Mouse (Mus musculus): ENCODE data around the gene Ggta1. TPM values are rescaled to one million over a fixed set of nuclear protein-coding genes. Genes with fewer than 3 reads are reported as not detected.
A peak's percentile ranks its signal among the peaks of the same experiment; 100 is the strongest.

Ggta1 gene
- polyA plus RNA-seq, 1 experiment from 2014 or later = 33.5 TPM

- Histone ChIP-seq H3K4me2 (replicated peaks) (peak overlapping the region; percentile 24; the same call in 1 of the 2 replicates), H3K27me3 (no peaks in the 10 kb centered on the region)
- peak; percentile 58; the same call in 1 of the 2 replicates for ATAC-seq (ENCODE audit: insufficient number of reproducible peaks, low FRiP score, low TSS enrichment, low read depth)
Observed at GRCm38 (mm10) chr2:35490458-35491111, 27.6 kb upstream of the Ggta1 start.

DNA sequence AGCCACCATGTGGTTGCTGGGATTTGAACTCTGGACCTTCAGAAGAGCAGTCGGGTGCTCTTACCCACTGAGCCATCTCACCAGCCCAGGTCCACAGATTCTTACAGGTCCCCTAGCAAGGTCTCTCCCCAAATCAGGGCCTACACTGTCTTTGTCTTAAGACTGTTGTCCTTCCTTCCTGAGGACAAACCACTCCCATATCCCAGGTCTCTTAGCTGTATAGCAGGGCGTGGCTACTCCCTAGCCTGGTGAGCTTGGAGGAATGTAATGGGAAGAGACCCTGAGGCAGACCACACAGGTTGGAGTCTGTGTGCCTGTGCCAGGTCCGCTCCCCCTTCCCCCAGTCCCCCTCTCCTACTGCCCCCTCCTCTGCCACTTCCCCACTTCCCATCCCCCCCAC, 24.7 kb upstream of the Ggta1 start:
- H3K36me3 ChIP-seq = no peaks in the 10 kb centered on the region
- WGBS = 41% methylated on average over 3 of the region's 3 CpGs
- H3K4me2 ChIP-seq (replicated peaks) = no peak overlapping the region
- H3K27me3 ChIP-seq = no peaks in the 10 kb centered on the region
- peaks cover 10% of the 10 kb centered on the region; the same call in 1 of the 2 replicates for H3K4me1 ChIP-seq
- no peak overlapping the region for H3K4me3 ChIP-seq (replicated peaks)
- no peak for ATAC-seq (ENCODE audit: insufficient number of reproducible peaks, low FRiP score, low TSS enrichment, low read depth)
- H3K27ac ChIP-seq (replicated peaks) = no peak overlapping the region
- H3K9me3 ChIP-seq (replicated peaks) = no peaks in the 10 kb centered on the region
- no peak overlapping the region for H3K9ac ChIP-seq

More at GRCm38 (mm10) chr2:35490458-35491111, 27.6 kb upstream of the Ggta1 start:
- peaks cover 10% of the 10 kb centered on the region; the same call in 1 of the 2 replicates for H3K4me1 ChIP-seq
- WGBS = 31% methylated on average over 17 of the region's 17 CpGs
- no peaks in the 10 kb centered on the region for H3K36me3 ChIP-seq
- no peak overlapping the region for H3K9ac ChIP-seq
- no peak overlapping the region for H3K4me3 ChIP-seq (replicated peaks)
- H3K27ac ChIP-seq (replicated peaks) = peak overlapping the region; percentile 77
- no peaks in the 10 kb centered on the region for H3K9me3 ChIP-seq (replicated peaks)

- H3K9ac ChIP-seq = no peak overlapping the region
- no peaks in the 10 kb centered on the region for H3K27me3 ChIP-seq
- no peak overlapping the region for H3K4me3 ChIP-seq (replicated peaks)
- H3K36me3 ChIP-seq = no peaks in the 10 kb centered on the region
- H3K4me2 ChIP-seq (replicated peaks) = no peak overlapping the region
- 25% methylated on average over 5 of the region's 5 CpGs for WGBS
- peaks cover 10% of the 10 kb centered on the region; the same call in 1 of the 2 replicates for H3K4me1 ChIP-seq
- H3K27ac ChIP-seq (replicated peaks) = peak overlapping the region; percentile 65; the same call in 1 of the 2 replicates
- H3K9me3 ChIP-seq (replicated peaks) = no peaks in the 10 kb centered on the region
- ATAC-seq (ENCODE audit: insufficient number of reproducible peaks, low FRiP score, low TSS enrichment, low read depth) = 0 out of 2 replicates have a peak, but pooled peaks have one; percentile 21
Observed at GRCm38 (mm10) chr2:35486981-35487655, 24.1 kb upstream of the Ggta1 start.

DNA sequence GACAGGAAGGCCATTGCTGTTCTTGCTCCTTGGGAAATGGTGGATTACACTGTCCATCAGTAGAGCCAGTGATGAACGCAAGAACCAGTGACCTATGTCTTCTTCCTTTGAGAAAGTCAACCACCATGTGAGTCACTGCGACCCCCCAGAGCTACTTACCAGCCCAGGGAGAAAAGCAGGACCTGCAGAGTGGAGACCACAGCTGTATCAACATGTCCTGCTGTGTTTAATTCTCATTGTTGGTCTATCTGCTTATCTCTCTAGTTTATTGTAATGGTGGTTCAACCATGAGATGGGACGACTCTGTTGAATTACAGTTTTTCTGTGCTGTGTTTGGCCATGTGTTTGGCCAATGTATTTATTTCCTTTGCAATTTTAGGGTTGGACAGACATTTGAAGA, 21.1 kb upstream of the Ggta1 start:
- Histone ChIP-seq H3K4me2 (replicated peaks) (no peak overlapping the region), H3K27ac (replicated peaks) (no peak overlapping the region), H3K36me3 (no peaks in the 10 kb centered on the region), H3K4me1 (0 out of 2 replicates have a peak, but pooled peaks cover 3% of the 10 kb centered on the region), H3K4me3 (replicated peaks) (no peak overlapping the region), H3K27me3 (no peaks in the 10 kb centered on the region), H3K9ac (no peak overlapping the region), H3K9me3 (replicated peaks) (no peaks in the 10 kb centered on the region)
- WGBS = 93% methylated on average over 3 of the region's 3 CpGs
- no peak for ATAC-seq (ENCODE audit: insufficient number of reproducible peaks, low FRiP score, low TSS enrichment, low read depth)

DNA sequence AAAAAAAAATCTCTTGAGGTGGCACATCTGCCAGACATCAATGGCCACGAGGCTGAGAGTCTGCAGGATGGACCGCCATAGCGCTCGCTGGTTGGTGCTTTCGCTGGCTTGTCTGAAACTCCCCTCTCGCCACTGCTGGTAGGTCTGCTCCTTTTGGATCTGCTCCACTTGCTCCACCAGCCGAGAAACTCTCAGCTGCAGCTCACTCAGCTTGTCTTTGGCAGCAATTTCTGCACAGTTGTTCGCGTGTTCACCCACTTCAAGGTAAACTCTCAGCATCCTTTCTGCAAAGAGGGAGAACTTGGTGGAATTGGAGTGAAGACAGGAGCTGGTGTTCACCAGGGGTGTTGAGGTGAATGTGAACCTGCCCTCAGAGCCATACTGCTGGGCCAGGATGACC, 20.4 kb upstream of the Ggta1 start:
- Histone ChIP-seq H3K4me1 (0 out of 2 replicates have a peak, but pooled peaks cover 3% of the 10 kb centered on the region), H3K4me3 (replicated peaks) (no peak overlapping the region), H3K36me3 (no peaks in the 10 kb centered on the region), H3K4me2 (replicated peaks) (no peak overlapping the region), H3K9ac (no peak overlapping the region), H3K9me3 (replicated peaks) (no peaks in the 10 kb centered on the region), H3K27ac (replicated peaks) (no peak overlapping the region), H3K27me3 (no peaks in the 10 kb centered on the region)
- WGBS = 81% methylated on average over 9 of the region's 9 CpGs
- ATAC-seq (ENCODE audit: insufficient number of reproducible peaks, low FRiP score, low TSS enrichment, low read depth) = no peak

DNA sequence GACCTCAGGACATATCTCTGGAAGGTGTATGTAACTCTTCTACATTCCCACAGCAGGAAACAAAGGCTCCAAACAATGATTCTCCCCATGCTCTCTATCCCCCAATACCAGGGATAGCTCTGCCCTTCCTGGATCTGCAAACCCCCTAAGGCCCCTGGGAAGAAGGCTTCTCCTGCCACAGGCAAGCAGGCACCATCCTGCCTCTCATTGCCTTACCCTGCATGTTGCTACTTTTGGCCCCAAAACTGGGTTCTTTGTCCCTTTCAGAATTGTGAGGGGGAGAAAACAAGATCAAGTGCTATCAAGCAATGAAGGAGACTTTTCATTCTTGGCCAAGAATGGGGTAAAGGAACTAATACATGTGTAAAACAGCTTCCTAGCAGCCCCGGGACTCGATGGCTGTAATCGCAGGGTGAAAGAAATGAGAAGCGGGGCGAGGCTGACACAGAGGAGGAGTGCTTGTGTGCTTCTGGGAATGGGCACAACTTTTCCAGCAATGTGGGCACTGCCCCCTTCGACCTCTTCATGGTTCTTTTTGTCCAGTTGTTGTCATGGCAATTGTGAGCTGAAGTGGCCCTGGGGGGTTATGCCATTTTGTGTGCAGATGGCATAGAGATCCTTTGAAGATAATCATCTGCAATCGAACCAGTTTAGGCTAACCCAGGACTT, 18.4 kb upstream of the Ggta1 start:
- Histone ChIP-seq H3K36me3 (no peaks in the 10 kb centered on the region), H3K9ac (no peak overlapping the region), H3K27me3 (no peaks in the 10 kb centered on the region), H3K9me3 (replicated peaks) (no peaks in the 10 kb centered on the region), H3K4me1 (no peaks in the 10 kb centered on the region), H3K4me2 (replicated peaks) (no peak overlapping the region), H3K4me3 (replicated peaks) (no peak overlapping the region), H3K27ac (replicated peaks) (no peak overlapping the region)
- no peak for ATAC-seq (ENCODE audit: insufficient number of reproducible peaks, low FRiP score, low TSS enrichment, low read depth)
- 65% methylated on average over 7 of the region's 7 CpGs for WGBS

- Histone ChIP-seq H3K4me3 (replicated peaks) (no peak overlapping the region), H3K4me1 (no peaks in the 10 kb centered on the region), H3K36me3 (no peaks in the 10 kb centered on the region), H3K9ac (no peak overlapping the region), H3K27ac (replicated peaks) (no peak overlapping the region), H3K4me2 (replicated peaks) (no peak overlapping the region), H3K27me3 (no peaks in the 10 kb centered on the region), H3K9me3 (replicated peaks) (no peaks in the 10 kb centered on the region)
- no peak for ATAC-seq (ENCODE audit: insufficient number of reproducible peaks, low FRiP score, low TSS enrichment, low read depth)
- WGBS = 47% methylated on average over 3 of the region's 3 CpGs
Observed at GRCm38 (mm10) chr2:35480073-35480472, 17.0 kb upstream of the Ggta1 start.

- H3K4me2 ChIP-seq (replicated peaks) = no peak overlapping the region
- WGBS = 34% methylated on average over 3 of the region's 3 CpGs
- no peak overlapping the region for H3K9ac ChIP-seq
- no peak for ATAC-seq (ENCODE audit: insufficient number of reproducible peaks, low FRiP score, low TSS enrichment, low read depth)
- no peaks in the 10 kb centered on the region for H3K27me3 ChIP-seq
- no peaks in the 10 kb centered on the region for H3K4me1 ChIP-seq
- H3K36me3 ChIP-seq = no peaks in the 10 kb centered on the region
- no peak overlapping the region for H3K4me3 ChIP-seq (replicated peaks)
- H3K27ac ChIP-seq (replicated peaks) = no peak overlapping the region
- H3K9me3 ChIP-seq (replicated peaks) = no peaks in the 10 kb centered on the region
Observed at GRCm38 (mm10) chr2:35478812-35479122, 15.7 kb upstream of the Ggta1 start.

GRCm38 (mm10) chr2:35477999-35478811, 15.2 kb upstream of the Ggta1 start:
- no peaks in the 10 kb centered on the region for H3K9me3 ChIP-seq (replicated peaks)
- no peak overlapping the region for H3K4me3 ChIP-seq (replicated peaks)
- H3K27me3 ChIP-seq = no peaks in the 10 kb centered on the region
- ATAC-seq (ENCODE audit: insufficient number of reproducible peaks, low FRiP score, low TSS enrichment, low read depth) = no peak
- H3K4me1 ChIP-seq = no peaks in the 10 kb centered on the region
- no peak overlapping the region for H3K27ac ChIP-seq (replicated peaks)
- H3K4me2 ChIP-seq (replicated peaks) = no peak overlapping the region
- WGBS = 69% methylated on average over 10 of the region's 10 CpGs
- no peaks in the 10 kb centered on the region for H3K36me3 ChIP-seq
- no peak overlapping the region for H3K9ac ChIP-seq

DNA sequence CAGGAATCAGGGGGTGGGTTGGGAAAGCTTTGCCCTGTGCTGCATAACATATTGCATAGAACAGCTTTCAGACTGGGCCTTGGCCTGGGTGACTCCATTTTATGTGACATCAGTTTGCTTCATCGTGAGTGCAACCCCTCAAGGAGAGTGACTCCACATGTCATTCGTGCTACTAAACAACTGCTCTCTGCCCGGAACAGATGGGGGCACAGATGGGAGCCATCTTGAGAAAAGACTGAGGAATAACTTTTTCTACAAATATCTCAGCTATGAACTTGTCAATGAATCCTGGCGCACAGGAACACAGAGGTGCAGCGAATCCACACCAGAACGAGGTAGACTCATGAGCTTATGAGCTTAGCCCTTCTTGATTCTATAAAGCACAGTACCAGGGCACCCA, 14.3 kb upstream of the Ggta1 start:
- no peaks in the 10 kb centered on the region for H3K27me3 ChIP-seq
- H3K4me3 ChIP-seq (replicated peaks) = no peak overlapping the region
- H3K4me1 ChIP-seq = no peaks in the 10 kb centered on the region
- no peaks in the 10 kb centered on the region for H3K9me3 ChIP-seq (replicated peaks)
- H3K4me2 ChIP-seq (replicated peaks) = no peak overlapping the region
- no peak overlapping the region for H3K9ac ChIP-seq
- H3K27ac ChIP-seq (replicated peaks) = no peak overlapping the region
- ATAC-seq (ENCODE audit: insufficient number of reproducible peaks, low FRiP score, low TSS enrichment, low read depth) = no peak
- H3K36me3 ChIP-seq = no peaks in the 10 kb centered on the region
- 79% methylated on average over 6 of the region's 6 CpGs for WGBS

DNA sequence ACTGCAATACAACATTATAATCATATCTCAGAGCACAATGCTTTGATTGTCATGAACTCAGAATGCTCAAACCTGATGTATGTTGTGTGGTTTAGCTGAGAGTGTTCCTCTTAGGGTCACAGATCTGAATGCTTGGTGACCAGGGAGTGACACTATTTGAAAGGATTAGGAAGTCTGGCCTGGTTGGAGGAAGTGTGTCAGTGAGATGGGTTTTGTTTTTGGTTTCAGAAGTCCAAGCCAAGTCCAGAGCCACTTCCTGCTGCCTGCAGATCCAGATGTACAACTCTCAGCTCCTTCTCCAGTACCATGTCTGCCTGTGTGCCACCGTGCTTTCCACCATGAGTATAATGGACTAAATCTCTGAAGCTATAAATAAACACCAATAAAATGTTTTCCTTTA, 11.9 kb upstream of the Ggta1 start:
- H3K27me3 ChIP-seq = no peaks in the 10 kb centered on the region
- no peaks in the 10 kb centered on the region for H3K4me1 ChIP-seq
- H3K4me3 ChIP-seq (replicated peaks) = no peak overlapping the region
- H3K9ac ChIP-seq = no peak overlapping the region
- WGBS = 80% methylated on average over 1 of the region's 1 CpGs
- H3K4me2 ChIP-seq (replicated peaks) = no peak overlapping the region
- ATAC-seq (ENCODE audit: insufficient number of reproducible peaks, low FRiP score, low TSS enrichment, low read depth) = no peak
- H3K27ac ChIP-seq (replicated peaks) = no peak overlapping the region
- H3K9me3 ChIP-seq (replicated peaks) = no peaks in the 10 kb centered on the region
- H3K36me3 ChIP-seq = no peaks in the 10 kb centered on the region
